Mouse (Mus musculus): ENCODE data around the gene Folr2. TPM values are rescaled to one million over a fixed set of nuclear protein-coding genes. Genes with fewer than 3 reads are reported as not detected.

Gene Folr2
- 0.83 TPM for polyA plus RNA-seq (2015; fragmentation: Illumina TruSeq; extraction: RNeasy Lipid Tissue Mini Kit (QIAGEN cat#74804); ENCODE audit: low read depth, low replicate concordance)

DNA sequence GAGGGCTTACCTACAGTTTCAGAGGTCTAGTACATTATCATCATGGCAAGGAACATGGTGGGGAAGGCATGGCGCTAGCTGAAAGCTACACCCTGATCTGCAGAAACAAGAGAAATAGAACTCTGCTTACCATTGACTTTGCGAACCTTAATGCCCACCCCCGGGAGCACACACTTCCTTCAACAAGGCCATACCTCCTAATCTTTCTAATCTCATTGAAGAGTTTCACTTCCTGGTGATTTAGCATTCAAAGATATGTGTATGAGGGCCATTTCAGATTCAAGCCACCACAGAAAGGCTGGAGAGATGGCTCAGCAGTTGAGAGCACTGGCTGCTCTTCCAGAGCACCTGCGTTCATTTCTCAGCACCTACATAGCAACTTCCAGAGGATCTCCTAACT is at the start of gene Folr2:
Gene Folr2 (minus strand): TSS at position 101 of the 400 bp plus-strand sequence.

DNA sequence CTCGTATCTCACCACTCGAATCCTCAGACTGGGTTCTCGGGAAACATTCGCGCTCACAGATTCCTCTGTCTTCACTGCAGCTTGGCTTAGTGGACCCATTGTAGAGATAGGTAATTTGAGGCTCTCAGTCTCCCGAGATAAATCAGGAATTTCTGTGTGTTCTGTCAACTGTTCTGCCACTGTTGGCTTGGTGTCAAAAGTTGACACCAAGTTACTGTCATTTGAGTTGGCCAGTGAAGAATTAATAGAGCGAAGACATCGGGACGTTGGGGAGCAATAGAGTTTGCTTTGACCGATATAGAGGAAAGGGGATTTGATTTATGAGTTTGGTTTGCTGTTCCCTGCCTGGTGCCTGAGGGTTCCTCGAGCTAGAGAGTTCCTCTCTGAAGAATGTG is 49.3 kb upstream of the Folr2 start, which contains the start of gene Tomt:
Gene Tomt (minus strand): TSS at position 73 of the 395 bp plus-strand sequence.

DNA sequence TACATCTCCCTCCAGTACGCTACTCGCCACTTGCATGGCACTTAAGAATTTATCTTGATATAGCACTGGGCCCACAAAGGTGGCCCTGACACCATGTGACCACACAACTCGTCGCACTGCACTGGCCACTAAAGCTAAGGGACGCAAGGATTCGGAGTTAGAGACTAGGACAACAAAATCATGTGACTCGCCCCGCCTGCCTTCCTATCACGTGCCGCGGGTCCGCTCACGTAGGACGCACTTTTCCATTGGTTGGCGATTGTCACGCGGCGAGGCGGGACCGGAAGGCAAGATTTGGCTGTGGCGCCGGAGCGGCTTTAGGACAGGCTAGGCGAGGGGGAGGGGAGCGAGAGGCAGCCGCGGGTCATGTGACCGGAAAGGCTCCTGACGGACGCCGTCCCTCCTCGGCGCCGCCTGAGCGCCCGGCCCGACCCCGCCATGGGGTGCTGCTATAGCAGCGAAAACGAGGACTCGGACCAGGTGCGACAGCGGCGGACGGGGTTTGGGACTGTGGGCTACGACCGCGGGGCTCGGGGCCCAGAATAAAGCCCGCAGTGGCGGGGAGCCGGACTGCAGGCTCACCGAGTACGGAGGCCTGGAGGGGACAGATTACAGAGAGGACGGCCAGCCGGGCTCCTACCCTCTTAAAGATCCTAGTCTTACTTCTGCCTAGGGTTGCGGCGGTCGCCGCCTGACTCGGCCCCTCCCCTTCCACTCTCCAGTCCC is 48.7 kb upstream of the Folr2 start, which contains the start of gene Lamtor1:
Gene Lamtor1 (plus strand): TSS at position 344 of the 726 bp plus-strand sequence.

DNA sequence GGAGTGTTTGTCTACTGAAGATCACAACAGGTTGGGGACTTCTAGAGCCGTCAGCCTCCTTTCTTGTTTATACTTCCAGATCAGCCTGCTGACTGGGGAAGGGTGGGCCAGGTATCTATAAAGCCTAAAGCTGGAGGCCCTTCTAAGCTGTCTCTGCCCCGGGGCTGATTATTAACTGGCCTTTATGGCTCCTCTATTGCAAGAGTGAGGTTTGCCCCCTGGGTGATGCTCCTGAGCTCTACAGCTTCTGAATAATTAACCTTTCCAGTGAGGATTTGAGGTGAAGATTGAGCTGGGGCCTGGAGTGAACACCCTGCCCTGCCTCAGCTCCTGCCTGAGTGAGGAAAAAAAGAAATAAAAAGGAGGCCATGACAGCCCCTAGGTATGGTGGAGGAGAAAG is 13.6 kb upstream of the Folr2 start, which contains the start of gene Folr1:
Gene Folr1 (minus strand): TSS at position 160 of the 400 bp plus-strand sequence.

DNA sequence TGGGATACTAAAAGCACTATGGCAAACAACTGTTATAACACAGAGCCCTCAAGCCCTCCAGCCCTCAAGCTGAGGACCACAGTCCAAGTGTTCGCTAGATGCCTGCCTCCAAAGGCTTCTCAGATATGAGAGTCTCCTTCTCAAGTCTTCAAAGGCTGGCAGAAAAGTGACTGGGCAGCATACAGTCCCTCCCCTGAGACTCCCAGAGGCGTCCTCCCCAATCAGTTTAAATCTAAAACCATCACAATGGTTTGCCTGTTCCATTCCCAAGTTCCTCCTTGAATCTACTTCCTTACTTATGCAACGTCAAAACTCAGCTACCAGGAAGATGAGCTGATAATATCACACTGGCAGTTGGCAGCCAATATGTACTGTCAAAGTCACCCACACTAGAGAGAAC is 6.4 kb upstream of the Folr2 start, which contains the start of gene Anapc15:
Gene Anapc15 (plus strand): TSS at position 301 of the 400 bp plus-strand sequence.

DNA sequence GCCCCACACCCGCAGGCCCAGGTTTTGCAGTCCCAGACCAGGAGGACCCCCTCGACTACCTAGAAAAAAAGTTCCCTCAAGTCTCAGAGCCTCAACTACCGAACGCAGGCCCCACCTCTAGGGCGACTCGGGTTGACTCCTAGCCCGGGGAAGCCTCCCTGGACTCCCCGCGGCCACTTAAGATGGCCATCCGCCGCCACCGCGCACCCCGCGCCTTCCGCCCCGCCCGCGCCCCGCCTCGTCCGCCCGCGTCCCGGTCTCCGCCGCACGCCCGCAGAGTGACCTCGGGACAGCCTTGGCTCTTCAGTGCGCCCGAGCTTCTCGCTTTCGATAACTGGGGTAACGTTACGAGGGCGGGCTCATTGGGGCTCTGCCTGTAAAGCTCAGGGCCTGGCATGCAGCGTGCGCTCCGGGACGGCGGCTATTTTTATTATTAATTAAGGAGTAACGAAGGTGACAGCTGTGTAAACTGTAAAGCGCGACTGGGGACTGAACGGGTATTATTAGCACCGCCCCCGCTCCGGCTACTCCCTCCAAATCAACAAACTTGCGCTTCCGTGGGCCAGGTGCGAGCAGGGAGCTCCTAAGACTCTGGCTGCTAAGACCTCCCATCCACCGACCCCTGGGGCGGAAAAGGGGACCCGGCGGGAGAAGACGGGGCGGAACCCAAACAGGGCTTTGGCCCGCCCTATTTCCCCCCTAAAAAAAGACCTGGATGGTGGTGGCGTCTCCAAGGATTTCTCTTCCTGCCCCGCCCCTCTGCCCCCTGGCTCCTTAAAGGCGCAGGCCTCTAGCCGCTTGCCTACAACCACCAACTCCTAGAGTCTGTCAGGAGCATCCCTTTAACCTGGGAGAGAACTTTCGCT is 19.2 kb downstream of the Folr2 start, which contains the start of gene Inppl1:
Gene Inppl1 (minus strand): TSS at position 624 of the 866 bp plus-strand sequence.

DNA sequence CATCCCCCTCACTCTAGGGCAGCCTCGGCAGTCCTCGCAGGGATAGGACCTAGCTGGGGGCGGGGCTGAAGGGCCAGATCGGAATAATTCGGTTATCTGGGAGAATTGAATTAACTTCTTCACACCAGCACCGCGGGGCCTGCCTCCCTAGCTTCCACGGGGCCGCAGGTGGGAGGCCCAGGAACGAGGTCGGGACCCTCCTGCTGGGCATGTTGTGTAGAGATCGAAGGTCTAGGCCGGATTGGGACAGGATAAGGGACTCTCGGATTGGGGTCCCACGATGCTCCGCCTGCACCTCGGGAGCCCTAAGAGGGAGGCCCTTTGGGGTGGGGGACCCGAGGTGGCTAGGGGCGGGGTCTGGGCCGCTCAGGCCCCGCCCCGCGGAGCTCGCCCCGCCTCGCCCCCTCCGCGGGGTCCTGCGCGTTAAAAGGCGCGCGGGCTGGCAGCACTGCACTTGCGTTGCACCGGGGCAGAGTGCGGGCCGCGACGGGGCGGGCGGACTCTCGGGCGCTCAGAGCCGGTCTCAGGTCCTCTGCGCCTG is 39.1 kb downstream of the Folr2 start, which contains the start of gene Phox2a:
Gene Phox2a (plus strand): TSS at position 453 of the 541 bp plus-strand sequence.

Other genes starting within 250 kb of the Folr2 start
- gene Clpb, start 193.6 kb downstream of the Folr2 start, polyA plus RNA-seq (2015; fragmentation: Illumina TruSeq; extraction: RNeasy Lipid Tissue Mini Kit (QIAGEN cat#74804); ENCODE audit: low read depth, low replicate concordance): 36.6 TPM
- gene Phox2a, start 38.9 kb downstream of the Folr2 start, polyA plus RNA-seq (2015; fragmentation: Illumina TruSeq; extraction: RNeasy Lipid Tissue Mini Kit (QIAGEN cat#74804); ENCODE audit: low read depth, low replicate concordance): not detected
- 20.5 TPM for gene Inppl1, start 19.0 kb downstream of the Folr2 start, polyA plus RNA-seq (2015; fragmentation: Illumina TruSeq; extraction: RNeasy Lipid Tissue Mini Kit (QIAGEN cat#74804); ENCODE audit: low read depth, low replicate concordance)
- 35.2 TPM for gene Anapc15, start 6.5 kb upstream of the Folr2 start, polyA plus RNA-seq (2015; fragmentation: Illumina TruSeq; extraction: RNeasy Lipid Tissue Mini Kit (QIAGEN cat#74804); ENCODE audit: low read depth, low replicate concordance)
- gene Folr1, start 13.6 kb upstream of the Folr2 start, polyA plus RNA-seq (2015; fragmentation: Illumina TruSeq; extraction: RNeasy Lipid Tissue Mini Kit (QIAGEN cat#74804); ENCODE audit: low read depth, low replicate concordance): 15.2 TPM
- gene Lamtor1, start 48.7 kb upstream of the Folr2 start, polyA plus RNA-seq (2015; fragmentation: Illumina TruSeq; extraction: RNeasy Lipid Tissue Mini Kit (QIAGEN cat#74804); ENCODE audit: low read depth, low replicate concordance): 170 TPM
- not detected for gene Tomt, start 49.2 kb upstream of the Folr2 start, polyA plus RNA-seq (2015; fragmentation: Illumina TruSeq; extraction: RNeasy Lipid Tissue Mini Kit (QIAGEN cat#74804); ENCODE audit: low read depth, low replicate concordance)
- gene Lrrc51, start 76.7 kb upstream of the Folr2 start, polyA plus RNA-seq (2015; fragmentation: Illumina TruSeq; extraction: RNeasy Lipid Tissue Mini Kit (QIAGEN cat#74804); ENCODE audit: low read depth, low replicate concordance): 8.7 TPM
- 47.5 TPM for gene Numa1, start 76.9 kb upstream of the Folr2 start, polyA plus RNA-seq (2015; fragmentation: Illumina TruSeq; extraction: RNeasy Lipid Tissue Mini Kit (QIAGEN cat#74804); ENCODE audit: low read depth, low replicate concordance)
- gene Il18bp, start 161.5 kb upstream of the Folr2 start, polyA plus RNA-seq (2015; fragmentation: Illumina TruSeq; extraction: RNeasy Lipid Tissue Mini Kit (QIAGEN cat#74804); ENCODE audit: low read depth, low replicate concordance): 6.8 TPM
- gene Rnf121, start 208.3 kb upstream of the Folr2 start, polyA plus RNA-seq (2015; fragmentation: Illumina TruSeq; extraction: RNeasy Lipid Tissue Mini Kit (QIAGEN cat#74804); ENCODE audit: low read depth, low replicate concordance): 45.0 TPM
- 21.7 TPM for gene Xndc1, start 208.3 kb upstream of the Folr2 start, polyA plus RNA-seq (2015; fragmentation: Illumina TruSeq; extraction: RNeasy Lipid Tissue Mini Kit (QIAGEN cat#74804); ENCODE audit: low read depth, low replicate concordance)
- 1.3 TPM for gene Xntrpc, start 208.5 kb upstream of the Folr2 start, polyA plus RNA-seq (2015; fragmentation: Illumina TruSeq; extraction: RNeasy Lipid Tissue Mini Kit (QIAGEN cat#74804); ENCODE audit: low read depth, low replicate concordance)
- gene Trpc2, start 225.9 kb upstream of the Folr2 start, polyA plus RNA-seq (2015; fragmentation: Illumina TruSeq; extraction: RNeasy Lipid Tissue Mini Kit (QIAGEN cat#74804); ENCODE audit: low read depth, low replicate concordance): 0.37 TPM
- gene Art1, start 244.5 kb upstream of the Folr2 start, polyA plus RNA-seq (2015; fragmentation: Illumina TruSeq; extraction: RNeasy Lipid Tissue Mini Kit (QIAGEN cat#74804); ENCODE audit: low read depth, low replicate concordance): not detected

Data from brain, adult 10 weeks (tissue).